27 mouse cellular contexts compared by ENCODE assay signal in genomic region chr16:84532803-84533202, GRCm38 (mm10). TPM values are rescaled to one million over a fixed set of nuclear protein-coding genes. Genes with fewer than 3 reads are reported as not detected.
"Had no signal": no experiment of that assay in that cellular context is flagged by ENCODE, and none has a peak within 500 bp of the region (broad histone marks: within the 10 kb centered on the region; RNA-seq: fewer than 3 reads in every experiment).

No protein-coding gene starts in this region.

- H3K4me2 ChIP-seq: limb, embryonic 13.5 days; liver, embryonic 12.5 days; liver, embryonic 15.5 days; lung, embryonic 15.5 days; midbrain, embryonic 13.5 days had no signal

- H3K27ac ChIP-seq: kidney, postnatal 0 days; layer of hippocampus, adult 2 months; limb, embryonic 10.5 days; limb, embryonic 13.5 days; liver, embryonic 12.5 days; liver, embryonic 15.5 days; lung, embryonic 15.5 days; midbrain, embryonic 10.5 days; midbrain, embryonic 13.5 days had no signal

- H3K36me3 ChIP-seq: limb, embryonic 10.5 days; limb, embryonic 13.5 days; liver, embryonic 12.5 days; liver, embryonic 15.5 days; lung, embryonic 15.5 days; midbrain, embryonic 10.5 days; midbrain, embryonic 13.5 days had no signal

- DNase-seq: kidney, postnatal 25 days; layer of hippocampus, adult 9-11 months; liver; lung, adult 18-20 months; lung, postnatal 10 days; lung, postnatal 4 days; thymus, adult 18-20 months; thymus, postnatal 36 days had no signal

- H3K4me1 ChIP-seq: limb, embryonic 10.5 days; limb, embryonic 13.5 days; liver, embryonic 12.5 days; liver, embryonic 15.5 days; lung, embryonic 15.5 days; megakaryocyte, embryonic 14.5 days; midbrain, embryonic 10.5 days; midbrain, embryonic 13.5 days had no signal

- H3K4me3 ChIP-seq: layer of hippocampus, adult 2 months; limb, embryonic 10.5 days; limb, embryonic 13.5 days; liver, embryonic 12.5 days; liver, embryonic 15.5 days; lung, embryonic 15.5 days; megakaryocyte, embryonic 14.5 days; midbrain, embryonic 10.5 days; midbrain, embryonic 13.5 days had no signal

- H3K27me3 ChIP-seq: limb, embryonic 13.5 days; liver, embryonic 12.5 days; liver, embryonic 15.5 days; lung, embryonic 15.5 days; midbrain, embryonic 13.5 days had no signal

- ATAC-seq: liver, embryonic 12.5 days; midbrain, embryonic 13.5 days; midbrain, embryonic 16.5 days had no signal

- H3K9ac ChIP-seq: limb, embryonic 13.5 days; liver, embryonic 12.5 days; liver, embryonic 15.5 days; lung, embryonic 15.5 days; midbrain, embryonic 13.5 days had no signal

- H3K9me3 ChIP-seq: limb, embryonic 10.5 days; limb, embryonic 13.5 days; liver, embryonic 12.5 days; liver, embryonic 15.5 days; lung, embryonic 15.5 days; megakaryocyte, embryonic 14.5 days; midbrain, embryonic 10.5 days had no signal

RNA-seq across cellular contexts. Expression of gene A730009L09Rik, which starts 17.9 kb away (rescaled TPM):
- polyA plus RNA-seq: kidney, embryonic 14.5 days; kidney, postnatal 0 days; large intestine, adult 2 months; limb, embryonic 10.5 days; limb, embryonic 13.5 days; liver, embryonic 12.5 days; liver, embryonic 15.5 days; lung, embryonic 15.5 days; midbrain, embryonic 10.5 days; neural tube, embryonic 11.5 days; neural tube, embryonic 14.5 days; small intestine, adult 2 months; spleen, adult 2 months; stomach, embryonic 16.5 days; urinary bladder, adult 2 months had no signal
